Mouse (Mus musculus): ENCODE measurements around the gene Atp5j2. TPM values are rescaled to one million over a fixed set of nuclear protein-coding genes. Genes with fewer than 3 reads are reported as not detected.
"Not testable (repeated sequence)": the region's sequence is repeated elsewhere in the genome, so short reads cannot be mapped to it uniquely, and the experiment has no call there.

Atp5j2 gene
- polyA plus RNA-seq, 1 experiment from 2014 or later = 454 TPM

DNA sequence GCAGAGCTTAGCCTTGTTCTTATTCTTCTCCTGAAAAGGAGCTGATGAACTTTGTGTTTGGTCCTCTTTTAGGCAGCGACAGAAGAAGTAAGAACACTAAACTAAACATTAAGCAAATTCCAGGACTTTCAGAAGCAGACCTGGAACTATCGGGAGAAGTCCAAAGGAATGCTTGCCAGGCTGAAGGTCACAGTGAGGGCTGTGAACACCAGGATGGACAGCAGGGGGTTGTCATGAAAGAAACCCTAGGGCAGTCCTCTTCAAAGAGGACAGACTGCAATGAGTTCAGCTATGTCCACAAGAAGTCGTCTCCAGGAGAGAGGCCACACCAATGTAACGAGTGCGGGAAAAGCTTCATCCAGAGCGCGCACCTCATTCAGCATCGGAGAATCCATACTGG, 28.1 kb upstream of the Atp5j2 start:
- Histone ChIP-seq H3K4me1 (ENCODE audit: control insufficient read depth, low read depth, low read length) (peaks cover 3% of the 10 kb centered on the region), H3K4me2 (ENCODE audit: low read depth, low read length) (no peak overlapping the region), H3K9ac (ENCODE audit: low read depth, low read length) (no peak overlapping the region), H3K27ac (ENCODE audit: low read length) (no peak overlapping the region), H3K9me3 (replicated peaks; ENCODE audit: control insufficient read depth, low read length) (no peaks in the 10 kb centered on the region), H3K27me3 (ENCODE audit: control insufficient read depth, insufficient read depth, low read depth, low read length) (no peaks in the 10 kb centered on the region), H3K36me3 (ENCODE audit: control insufficient read depth, insufficient read depth) (peaks cover 20% of the 10 kb centered on the region; the same call in 1 of the 2 replicates), H3K4me3 (ENCODE audit: low read depth, low read length) (no peak overlapping the region)
- 76% methylated on average over 8 of the region's 8 CpGs for WGBS (ENCODE audit: insufficient replicate concordance)
- no peak for ATAC-seq (ENCODE audit: low read depth)

- Histone ChIP-seq H3K4me2 (ENCODE audit: low read depth, low read length) (no peak overlapping the region), H3K4me1 (ENCODE audit: control insufficient read depth, low read depth, low read length) (peaks cover 3% of the 10 kb centered on the region), H3K9ac (ENCODE audit: low read depth, low read length) (no peak overlapping the region), H3K27ac (ENCODE audit: low read length) (no peak overlapping the region), H3K36me3 (ENCODE audit: control insufficient read depth, insufficient read depth) (peaks cover 20% of the 10 kb centered on the region; the same call in 1 of the 2 replicates), H3K9me3 (replicated peaks; ENCODE audit: control insufficient read depth, low read length) (no peaks in the 10 kb centered on the region), H3K27me3 (ENCODE audit: control insufficient read depth, insufficient read depth, low read depth, low read length) (no peaks in the 10 kb centered on the region), H3K4me3 (ENCODE audit: low read depth, low read length) (no peak overlapping the region)
- WGBS (ENCODE audit: insufficient replicate concordance) = 89% methylated on average over 20 of the region's 20 CpGs
- no peak for ATAC-seq (ENCODE audit: low read depth)
Measured at GRCm38 (mm10) chr5:145218671-145219070, 26.8 kb upstream of the Atp5j2 start.

- WGBS (ENCODE audit: insufficient replicate concordance) = 86% methylated on average over 21 of the region's 21 CpGs
- peaks cover 3% of the 10 kb centered on the region for H3K4me1 ChIP-seq (ENCODE audit: control insufficient read depth, low read depth, low read length)
- H3K36me3 ChIP-seq (ENCODE audit: control insufficient read depth, insufficient read depth) = peaks cover 20% of the 10 kb centered on the region; the same call in 1 of the 2 replicates
- H3K27ac ChIP-seq (ENCODE audit: low read length) = peak overlapping the region; percentile 29; the same call in 1 of the 2 replicates
- ATAC-seq (ENCODE audit: low read depth) = no peak
- H3K27me3 ChIP-seq (ENCODE audit: control insufficient read depth, insufficient read depth, low read depth, low read length) = no peaks in the 10 kb centered on the region
- H3K9me3 ChIP-seq (replicated peaks; ENCODE audit: control insufficient read depth, low read length) = no peaks in the 10 kb centered on the region
- H3K4me3 ChIP-seq (ENCODE audit: low read depth, low read length) = no peak overlapping the region
- H3K4me2 ChIP-seq (ENCODE audit: low read depth, low read length) = no peak overlapping the region
- H3K9ac ChIP-seq (ENCODE audit: low read depth, low read length) = no peak overlapping the region
Measured at GRCm38 (mm10) chr5:145218206-145218605, 26.3 kb upstream of the Atp5j2 start.

DNA sequence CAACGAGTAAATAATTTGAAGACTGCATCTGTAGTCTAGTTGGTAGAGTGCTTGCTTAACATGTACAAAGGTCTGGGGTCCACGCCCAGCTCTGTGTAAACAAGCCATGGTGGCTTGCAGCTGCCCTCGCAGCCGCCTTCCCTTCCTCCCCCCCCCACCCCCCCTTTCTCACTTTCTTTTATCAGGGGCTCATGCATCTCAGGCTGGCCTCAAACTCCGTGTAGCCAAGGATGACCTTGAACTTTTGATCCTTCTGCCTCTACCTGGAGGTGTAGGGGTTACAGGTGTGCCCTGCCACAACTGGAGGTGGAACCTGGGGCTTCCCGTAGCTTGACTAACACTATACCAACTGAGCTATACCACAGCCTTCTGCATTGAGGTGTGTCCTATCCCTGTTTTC, 25.9 kb upstream of the Atp5j2 start:
- Histone ChIP-seq H3K4me3 (ENCODE audit: low read depth, low read length) (no peak overlapping the region), H3K4me2 (ENCODE audit: low read depth, low read length) (no peak overlapping the region), H3K4me1 (ENCODE audit: control insufficient read depth, low read depth, low read length) (no peaks in the 10 kb centered on the region; the same call in 1 of the 2 replicates), H3K27ac (ENCODE audit: low read length) (peak overlapping the region; percentile 29), H3K27me3 (ENCODE audit: control insufficient read depth, insufficient read depth, low read depth, low read length) (no peaks in the 10 kb centered on the region), H3K36me3 (ENCODE audit: control insufficient read depth, insufficient read depth) (peaks cover 20% of the 10 kb centered on the region; the same call in 1 of the 2 replicates), H3K9ac (ENCODE audit: low read depth, low read length) (no peak overlapping the region), H3K9me3 (replicated peaks; ENCODE audit: control insufficient read depth, low read length) (no peaks in the 10 kb centered on the region)
- 54% methylated on average over 6 of the region's 6 CpGs for WGBS (ENCODE audit: insufficient replicate concordance)
- ATAC-seq (ENCODE audit: low read depth) = peak; percentile 68; the same call in 1 of the 2 replicates

- WGBS (ENCODE audit: insufficient replicate concordance) = 48% methylated on average over 4 of the region's 4 CpGs
- ATAC-seq (ENCODE audit: low read depth) = no peak
- Histone ChIP-seq H3K4me1 (ENCODE audit: control insufficient read depth, low read depth, low read length) (no peaks in the 10 kb centered on the region; the same call in 1 of the 2 replicates), H3K36me3 (ENCODE audit: control insufficient read depth, insufficient read depth) (peaks cover 15% of the 10 kb centered on the region), H3K9me3 (replicated peaks; ENCODE audit: control insufficient read depth, low read length) (no peaks in the 10 kb centered on the region), H3K27ac (ENCODE audit: low read length) (no peak overlapping the region), H3K4me3 (ENCODE audit: low read depth, low read length) (no peak overlapping the region), H3K27me3 (ENCODE audit: control insufficient read depth, insufficient read depth, low read depth, low read length) (no peaks in the 10 kb centered on the region), H3K9ac (ENCODE audit: low read depth, low read length) (no peak overlapping the region), H3K4me2 (ENCODE audit: low read depth, low read length) (no peak overlapping the region)
Measured at GRCm38 (mm10) chr5:145214679-145215078, 22.8 kb upstream of the Atp5j2 start.

- no peak for ATAC-seq (ENCODE audit: low read depth)
- H3K27me3 ChIP-seq (ENCODE audit: control insufficient read depth, insufficient read depth, low read depth, low read length) = no peaks in the 10 kb centered on the region
- H3K4me2 ChIP-seq (ENCODE audit: low read depth, low read length) = no peak overlapping the region
- 77% methylated on average over 3 of the region's 3 CpGs for WGBS (ENCODE audit: insufficient replicate concordance)
- no peak overlapping the region for H3K9ac ChIP-seq (ENCODE audit: low read depth, low read length)
- no peaks in the 10 kb centered on the region for H3K9me3 ChIP-seq (replicated peaks; ENCODE audit: control insufficient read depth, low read length)
- H3K36me3 ChIP-seq (ENCODE audit: control insufficient read depth, insufficient read depth) = peaks cover 11% of the 10 kb centered on the region
- no peak overlapping the region for H3K4me3 ChIP-seq (ENCODE audit: low read depth, low read length)
- H3K27ac ChIP-seq (ENCODE audit: low read length) = no peak overlapping the region
- no peaks in the 10 kb centered on the region; the same call in 1 of the 2 replicates for H3K4me1 ChIP-seq (ENCODE audit: control insufficient read depth, low read depth, low read length)
Measured at GRCm38 (mm10) chr5:145213505-145213904, 21.6 kb upstream of the Atp5j2 start.

DNA sequence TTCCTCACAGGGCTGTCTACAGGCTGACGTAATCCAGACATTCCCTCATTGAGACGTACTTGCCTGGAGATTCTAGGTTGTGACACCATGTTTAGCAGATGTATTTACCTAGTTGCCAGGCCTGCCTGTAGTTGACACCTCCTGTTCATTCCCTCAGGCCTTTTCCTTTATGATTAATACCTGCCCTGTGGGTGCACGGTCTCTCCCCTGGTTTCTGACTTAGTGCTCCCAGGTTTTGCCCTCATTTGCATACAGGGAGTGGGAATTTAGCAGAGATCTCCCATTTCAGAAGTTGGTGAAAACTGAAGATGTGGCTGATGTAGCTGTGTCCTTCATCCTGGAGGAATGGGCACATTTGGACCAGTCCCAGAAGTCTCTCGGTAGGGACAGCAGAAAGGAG, 20.4 kb upstream of the Atp5j2 start:
- Histone ChIP-seq H3K4me1 (ENCODE audit: control insufficient read depth, low read depth, low read length) (no peaks in the 10 kb centered on the region), H3K27me3 (ENCODE audit: control insufficient read depth, insufficient read depth, low read depth, low read length) (no peaks in the 10 kb centered on the region), H3K4me3 (ENCODE audit: low read depth, low read length) (no peak overlapping the region), H3K27ac (ENCODE audit: low read length) (no peak overlapping the region), H3K9me3 (replicated peaks; ENCODE audit: control insufficient read depth, low read length) (no peaks in the 10 kb centered on the region), H3K4me2 (ENCODE audit: low read depth, low read length) (no peak overlapping the region), H3K36me3 (ENCODE audit: control insufficient read depth, insufficient read depth) (peaks cover 10% of the 10 kb centered on the region), H3K9ac (ENCODE audit: low read depth, low read length) (no peak overlapping the region)
- WGBS (ENCODE audit: insufficient replicate concordance) = 78% methylated on average over 4 of the region's 4 CpGs
- no peak for ATAC-seq (ENCODE audit: low read depth)

DNA sequence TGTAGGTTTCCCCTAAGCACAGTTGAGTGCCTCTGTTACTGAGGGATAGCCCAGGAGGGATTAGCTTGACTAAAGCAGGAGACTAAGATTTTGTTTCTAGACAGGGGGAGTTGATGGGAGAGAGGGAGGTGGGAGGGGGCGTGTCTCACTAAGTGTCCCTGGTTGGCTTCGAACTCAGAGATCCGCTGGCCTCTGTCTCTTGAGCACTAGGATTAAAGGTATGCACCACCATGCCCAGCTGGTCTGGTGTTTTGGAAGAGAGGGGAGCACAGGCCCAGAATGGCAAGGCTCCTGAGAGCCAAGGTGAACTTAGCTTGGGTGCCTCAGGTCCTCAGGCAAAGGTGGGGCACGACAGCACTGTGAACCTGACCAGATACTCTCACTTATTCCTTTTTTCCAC, 19.5 kb upstream of the Atp5j2 start:
- H3K36me3 ChIP-seq (ENCODE audit: control insufficient read depth, insufficient read depth) = peaks cover 13% of the 10 kb centered on the region
- no peak for ATAC-seq (ENCODE audit: low read depth)
- H3K4me1 ChIP-seq (ENCODE audit: control insufficient read depth, low read depth, low read length) = no peaks in the 10 kb centered on the region
- no peak overlapping the region for H3K27ac ChIP-seq (ENCODE audit: low read length)
- H3K9ac ChIP-seq (ENCODE audit: low read depth, low read length) = no peak overlapping the region
- no peak overlapping the region for H3K4me3 ChIP-seq (ENCODE audit: low read depth, low read length)
- 79% methylated on average over 4 of the region's 4 CpGs for WGBS (ENCODE audit: insufficient replicate concordance)
- no peak overlapping the region for H3K4me2 ChIP-seq (ENCODE audit: low read depth, low read length)
- no peaks in the 10 kb centered on the region for H3K27me3 ChIP-seq (ENCODE audit: control insufficient read depth, insufficient read depth, low read depth, low read length)
- H3K9me3 ChIP-seq (replicated peaks; ENCODE audit: control insufficient read depth, low read length) = no peaks in the 10 kb centered on the region

GRCm38 (mm10) chr5:145208391-145208790, 16.5 kb upstream of the Atp5j2 start:
- H3K4me1 ChIP-seq (ENCODE audit: control insufficient read depth, low read depth, low read length); H3K27me3 ChIP-seq (ENCODE audit: control insufficient read depth, insufficient read depth, low read depth, low read length); H3K4me2 ChIP-seq (ENCODE audit: low read depth, low read length); ATAC-seq (ENCODE audit: low read depth); H3K9me3 ChIP-seq (replicated peaks; ENCODE audit: control insufficient read depth, low read length); H3K27ac ChIP-seq (ENCODE audit: low read length); H3K9ac ChIP-seq (ENCODE audit: low read depth, low read length); H3K4me3 ChIP-seq (ENCODE audit: low read depth, low read length): not testable (repeated sequence)
- WGBS (ENCODE audit: insufficient replicate concordance) = 59% methylated on average over 11 of the region's 11 CpGs
- peaks cover 13% of the 10 kb centered on the region for H3K36me3 ChIP-seq (ENCODE audit: control insufficient read depth, insufficient read depth)
